11 mouse cellular contexts compared by ENCODE assay signal in genomic region chr6:34344935-34345334, GRCm38 (mm10). TPM values are rescaled to one million over a fixed set of nuclear protein-coding genes. Genes with fewer than 3 reads are reported as not detected.
DNase-seq lines count a peak whose midpoint lies in the region; ATAC-seq lines count a peak whose summit lies in the region.
"Had no signal": no experiment of that assay in that cellular context is flagged by ENCODE, and none has a peak within 500 bp of the region (broad histone marks: within the 10 kb centered on the region; RNA-seq: fewer than 3 reads in every experiment).

No protein-coding gene starts in this region.

- no peaks in the 10 kb centered on the region for H3K27me3 ChIP-seq in neural tube, embryonic 11.5 days (ENCODE audit: control insufficient read depth, insufficient read depth, low read length)
- H3K27me3 ChIP-seq in neural tube, embryonic 15.5 days (replicated peaks), result 0 out of 2 replicates have a peak, but pooled peaks cover 3% of the 10 kb centered on the region
- no peaks in the 10 kb centered on the region for H3K27me3 ChIP-seq in limb, embryonic 13.5 days
- H3K27me3 ChIP-seq in intestine, embryonic 16.5 days (replicated peaks; ENCODE audit: control insufficient read depth, insufficient read depth, low read length), result no peaks in the 10 kb centered on the region
- H3K27me3 ChIP-seq: neural tube, embryonic 12.5 days; stomach, embryonic 15.5 days had no signal

- no peaks in the 10 kb centered on the region for H3K4me1 ChIP-seq in neural tube, embryonic 11.5 days (ENCODE audit: control insufficient read depth, insufficient read depth, low read length)
- H3K4me1 ChIP-seq in neural tube, embryonic 15.5 days, result peaks cover 2% of the 10 kb centered on the region; the same call in 1 of the 2 replicates
- peaks cover 16% of the 10 kb centered on the region for H3K4me1 ChIP-seq in limb, embryonic 13.5 days
- peaks cover 3% of the 10 kb centered on the region; the same call in 1 of the 2 replicates for H3K4me1 ChIP-seq in intestine, embryonic 16.5 days (ENCODE audit: control insufficient read depth, insufficient read depth, low read length)
- H3K4me1 ChIP-seq: stomach, embryonic 15.5 days had no signal

- 24% methylated on average over 9 of the region's 9 CpGs for WGBS in neural tube, embryonic 11.5 days
- WGBS in neural tube, embryonic 15.5 days, result 33% methylated on average over 9 of the region's 9 CpGs
- 24% methylated on average over 9 of the region's 9 CpGs for WGBS in limb, embryonic 13.5 days
- WGBS in intestine, embryonic 16.5 days, result 18% methylated on average over 9 of the region's 9 CpGs

- H3K36me3 ChIP-seq in neural tube, embryonic 11.5 days (ENCODE audit: control insufficient read depth, insufficient read depth, low read length), result no peaks in the 10 kb centered on the region
- no peaks in the 10 kb centered on the region for H3K36me3 ChIP-seq in neural tube, embryonic 15.5 days
- no peaks in the 10 kb centered on the region for H3K36me3 ChIP-seq in limb, embryonic 13.5 days
- no peaks in the 10 kb centered on the region for H3K36me3 ChIP-seq in intestine, embryonic 16.5 days (ENCODE audit: control insufficient read depth, insufficient read depth, low read length)
- H3K36me3 ChIP-seq: neural tube, embryonic 12.5 days; stomach, embryonic 15.5 days had no signal

- H3K27ac ChIP-seq in neural tube, embryonic 11.5 days (ENCODE audit: low read depth, low read length), result no peak overlapping the region
- H3K27ac ChIP-seq in neural tube, embryonic 15.5 days (replicated peaks), result no peak overlapping the region
- no peak overlapping the region for H3K27ac ChIP-seq in limb, embryonic 13.5 days
- no peak overlapping the region for H3K27ac ChIP-seq in intestine, embryonic 16.5 days (ENCODE audit: low read length)
- H3K27ac ChIP-seq: neural tube, embryonic 12.5 days; stomach, embryonic 15.5 days had no signal

- intact Hi-C loops in left cerebral cortex, postnatal 36 days (cut with DNase I), result no loop called here

- H3K9ac ChIP-seq in neural tube, embryonic 11.5 days (ENCODE audit: low read length), result no peak overlapping the region
- no peak overlapping the region for H3K9ac ChIP-seq in neural tube, embryonic 15.5 days (replicated peaks)
- no peak overlapping the region for H3K9ac ChIP-seq in limb, embryonic 13.5 days
- H3K9ac ChIP-seq in intestine, embryonic 16.5 days (ENCODE audit: low read depth, low read length), result no peak overlapping the region
- H3K9ac ChIP-seq: neural tube, embryonic 12.5 days; stomach, embryonic 15.5 days had no signal

- no peak for ATAC-seq in neural tube, embryonic 11.5 days (ENCODE audit: insufficient read depth, low FRiP score, low TSS enrichment)
- no peak for ATAC-seq in neural tube, embryonic 15.5 days (ENCODE audit: low FRiP score)
- no peak for ATAC-seq in limb, embryonic 13.5 days (ENCODE audit: low FRiP score, low read depth)
- ATAC-seq in intestine, embryonic 16.5 days, result no peak

- 0 out of 2 replicates have a peak overlapping the region, but pooled peaks have one; percentile 3 for H3K4me2 ChIP-seq in neural tube, embryonic 11.5 days (ENCODE audit: low read depth)
- H3K4me2 ChIP-seq in neural tube, embryonic 15.5 days, result no peak overlapping the region
- H3K4me2 ChIP-seq in limb, embryonic 13.5 days (replicated peaks), result 0 out of 2 replicates have a peak overlapping the region, but pooled peaks have one; percentile 9
- no peak overlapping the region for H3K4me2 ChIP-seq in intestine, embryonic 16.5 days (ENCODE audit: low read depth, low read length)
- H3K4me2 ChIP-seq: neural tube, embryonic 12.5 days; stomach, embryonic 15.5 days had no signal

- no peaks in the 10 kb centered on the region for H3K9me3 ChIP-seq in neural tube, embryonic 11.5 days (ENCODE audit: control insufficient read depth, low read length)
- no peaks in the 10 kb centered on the region for H3K9me3 ChIP-seq in neural tube, embryonic 15.5 days (replicated peaks)
- no peaks in the 10 kb centered on the region for H3K9me3 ChIP-seq in limb, embryonic 13.5 days
- no peaks in the 10 kb centered on the region for H3K9me3 ChIP-seq in intestine, embryonic 16.5 days (ENCODE audit: control insufficient read depth, low read length)
- H3K9me3 ChIP-seq: neural tube, embryonic 12.5 days; stomach, embryonic 15.5 days had no signal

- peak; percentile 23 to 50 for DNase-seq in adrenal gland, adult (ENCODE audit: inconsistent age in 2 of 2, low spot score in 1 of 2)
- no peak for DNase-seq in adrenal gland, adult 2 months
- DNase-seq in neural tube, embryonic 11.5 days (ENCODE audit: low spot score), result peak; percentile 56
- DNase-seq in testis, postnatal 14 days (ENCODE audit: low spot score), result peak; percentile 79
- no peak for DNase-seq in left cerebral cortex, postnatal 36 days (ENCODE audit: low spot score in 2 of 2)
- DNase-seq: adrenal gland, postnatal 25 days had no signal

- no peak overlapping the region for H3K4me3 ChIP-seq in neural tube, embryonic 11.5 days (ENCODE audit: low read depth, low read length)
- no peak overlapping the region for H3K4me3 ChIP-seq in neural tube, embryonic 15.5 days (replicated peaks)
- no peak overlapping the region for H3K4me3 ChIP-seq in limb, embryonic 13.5 days
- H3K4me3 ChIP-seq in intestine, embryonic 16.5 days (ENCODE audit: low read length), result no peak overlapping the region
- H3K4me3 ChIP-seq: neural tube, embryonic 12.5 days; stomach, embryonic 15.5 days had no signal

RNA-seq across cellular contexts. Expression of gene Akr1b8, which starts 9.0 kb away (rescaled TPM):
- 100 to 1,000 TPM; 267 to 269 TPM for total RNA-seq in adrenal gland, adult 2 months (2021)
- 20.2 and 28.5 TPM in 2 replicates for polyA plus RNA-seq in adrenal gland, adult 2 months (2012; rRNA removed)
- polyA plus RNA-seq in neural tube, embryonic 11.5 days (2014; fragmentation: Nextera tagmentation; extraction: Ambion mirVana), result 22.8 and 23.0 TPM in 2 replicates
- 4.7 and 5.7 TPM in 2 replicates for polyA plus RNA-seq in neural tube, embryonic 15.5 days (2015; fragmentation: Nextera tagmentation; extraction: Ambion mirVana)
- 9.0 and 10.0 TPM in 2 replicates for polyA plus RNA-seq in limb, embryonic 13.5 days (2015; fragmentation: Nextera tagmentation; extraction: Ambion mirVana)
- 3.3 and 4.8 TPM in 2 replicates for polyA plus RNA-seq in intestine, embryonic 16.5 days (2015; fragmentation: Nextera tagmentation; extraction: Ambion mirVana)
- total RNA-seq in left cerebral cortex, postnatal 36 days (2021), result under 1 TPM; 0.68 to 0.69 TPM

RNA-seq across cellular contexts. Expression of gene Akr1b3, which starts 27.7 kb away (rescaled TPM):
- total RNA-seq in adrenal gland, adult 2 months (2021), result 100 to 1,000 TPM; 232 to 352 TPM
- polyA plus RNA-seq in adrenal gland, adult 2 months (2012; rRNA removed), result 187 and 213 TPM in 2 replicates
- polyA plus RNA-seq in neural tube, embryonic 11.5 days (2014; fragmentation: Nextera tagmentation; extraction: Ambion mirVana), result 206 and 208 TPM in 2 replicates
- polyA plus RNA-seq in neural tube, embryonic 15.5 days (2015; fragmentation: Nextera tagmentation; extraction: Ambion mirVana), result 126 and 145 TPM in 2 replicates
- 196 and 199 TPM in 2 replicates for polyA plus RNA-seq in limb, embryonic 13.5 days (2015; fragmentation: Nextera tagmentation; extraction: Ambion mirVana)
- polyA plus RNA-seq in intestine, embryonic 16.5 days (2015; fragmentation: Nextera tagmentation; extraction: Ambion mirVana), result 110 and 125 TPM in 2 replicates
- total RNA-seq in left cerebral cortex, postnatal 36 days (2021), result 10 to 100 TPM; 42.6 to 47.6 TPM

RNA-seq across cellular contexts. Expression of gene Akr1b10, which starts 39.1 kb away (rescaled TPM):
- total RNA-seq in adrenal gland, adult 2 months (2021), result 100 to 1,000 TPM; 167 to 199 TPM
- polyA plus RNA-seq in adrenal gland, adult 2 months (2012; rRNA removed), result 53.5 and 64.3 TPM in 2 replicates
- 15.1 and 15.3 TPM in 2 replicates for polyA plus RNA-seq in neural tube, embryonic 11.5 days (2014; fragmentation: Nextera tagmentation; extraction: Ambion mirVana)
- 13.7 and 16.0 TPM in 2 replicates for polyA plus RNA-seq in neural tube, embryonic 15.5 days (2015; fragmentation: Nextera tagmentation; extraction: Ambion mirVana)
- polyA plus RNA-seq in limb, embryonic 13.5 days (2015; fragmentation: Nextera tagmentation; extraction: Ambion mirVana), result 11.2 and 12.1 TPM in 2 replicates
- 13.9 and 16.0 TPM in 2 replicates for polyA plus RNA-seq in intestine, embryonic 16.5 days (2015; fragmentation: Nextera tagmentation; extraction: Ambion mirVana)
- 10 to 100 TPM; 19.7 to 21.6 TPM for total RNA-seq in left cerebral cortex, postnatal 36 days (2021)

Comparison
In these comparisons a context has a peak if more than half of its experiments do, and no peak if none do; other contexts are left out.
1. DNase-seq: peak in adrenal gland, adult (2 of 2), neural tube, embryonic 11.5 days (single experiment) and testis, postnatal 14 days (single experiment); none in adrenal gland, adult 2 months (single experiment) and left cerebral cortex, postnatal 36 days (0 of 2).
2. H3K4me2 ChIP-seq: peak in neural tube, embryonic 11.5 days (single experiment) and limb, embryonic 13.5 days (single experiment); none in neural tube, embryonic 15.5 days (single experiment) and intestine, embryonic 16.5 days (single experiment).